28 mouse cellular contexts compared by ENCODE assay signal in genomic region chr1:151991505-151991904, GRCm38 (mm10).
DNase-seq lines count a peak whose midpoint lies in the region; ATAC-seq and TF ChIP-seq lines count a peak whose summit lies in the region.
"Had no signal": no experiment of that assay in that cellular context is flagged by ENCODE, and none has a peak within 500 bp of the region (broad histone marks: within the 10 kb centered on the region; RNA-seq: fewer than 3 reads in every experiment).

No protein-coding gene starts in this region.

- no peaks in the 10 kb centered on the region for H3K27me3 ChIP-seq in heart, embryonic 12.5 days (replicated peaks)
- H3K27me3 ChIP-seq: heart, embryonic 13.5 days; hindbrain, embryonic 12.5 days; limb, embryonic 13.5 days; liver, embryonic 13.5 days; midbrain, embryonic 13.5 days; neural tube, embryonic 12.5 days; Patski had no signal

- no peaks in the 10 kb centered on the region for H3K36me3 ChIP-seq in heart, embryonic 12.5 days
- H3K36me3 ChIP-seq: hindbrain, embryonic 12.5 days; liver, embryonic 13.5 days; midbrain, embryonic 13.5 days; neural tube, embryonic 12.5 days had no signal

- TF ChIP-seq POLR2A in lung, adult 2 months (IDR thresholded peaks at IDR 0.05; ENCODE audit: borderline replicate concordance, extremely low read depth, low read depth, low read length): no peak
- no peak for TF ChIP-seq POLR2A in brain, embryonic 14.5 days (IDR thresholded peaks at IDR 0.05; ENCODE audit: borderline replicate concordance, extremely low read depth, insufficient read depth, insufficient read length, poor library complexity, severe bottlenecking)

- H3K4me2 ChIP-seq in heart, embryonic 12.5 days: no peak overlapping the region
- H3K4me2 ChIP-seq: heart, embryonic 13.5 days; hindbrain, embryonic 12.5 days; limb, embryonic 13.5 days; liver, embryonic 13.5 days; midbrain, embryonic 13.5 days; neural tube, embryonic 12.5 days had no signal

- WGBS in heart, embryonic 12.5 days: 89% methylated on average over 4 of the region's 4 CpGs
- 97% methylated on average over 4 of the region's 4 CpGs for WGBS in lung, adult 2 months

- H3K27ac ChIP-seq in heart, embryonic 12.5 days (ENCODE audit: poor library complexity, severe bottlenecking): no peak overlapping the region
- H3K27ac ChIP-seq: embryonic facial prominence, embryonic 10.5 days; forebrain, embryonic 10.5 days; heart, embryonic 13.5 days; hindbrain, embryonic 12.5 days; limb, embryonic 13.5 days; liver, embryonic 13.5 days; midbrain, embryonic 13.5 days; neural tube, embryonic 12.5 days had no signal

- peak; percentile 73 for DNase-seq in heart, adult 11 months
- DNase-seq in lung, adult 2 months: no peak
- no peak for DNase-seq in lung, postnatal 10 days
- DNase-seq in ES-CJ7 (ENCODE audit: low read depth, low spot score): peak; percentile 13
- no peak for DNase-seq in brain, embryonic 14.5 days (ENCODE audit: low read depth)
- no peak for DNase-seq in cerebellum, postnatal 10 days
- DNase-seq: adrenal gland, adult 8-10 months; cerebellum, adult 9-10 months; gastrocnemius, postnatal 10 days; kidney, adult 8-10 months; kidney, postnatal 25 days; liver, embryonic 13.5 days; right cerebral cortex, postnatal 25 days; thymus, adult 18-20 months; thymus, postnatal 36 days had no signal

- H3K9me3 ChIP-seq in heart, embryonic 12.5 days (replicated peaks): peaks cover 4% of the 10 kb centered on the region
- H3K9me3 ChIP-seq: hindbrain, embryonic 12.5 days; liver, embryonic 13.5 days; midbrain, embryonic 13.5 days; neural tube, embryonic 12.5 days had no signal

- 0 out of 2 replicates have a peak, but pooled peaks have one; percentile 5 for TF ChIP-seq CTCF in lung, adult 2 months (IDR thresholded peaks at IDR 0.05; ENCODE audit: insufficient read depth, low read length)
- peak; percentile 28; the same call in 1 of the 2 replicates for TF ChIP-seq CTCF in brain, embryonic 14.5 days (IDR thresholded peaks at IDR 0.05; ENCODE audit: borderline replicate concordance, extremely low read depth, insufficient read depth, insufficient read length)

- no peak overlapping the region for H3K4me3 ChIP-seq in heart, embryonic 12.5 days
- no peak overlapping the region for H3K4me3 ChIP-seq in lung, adult 2 months (replicated peaks; ENCODE audit: extremely low read depth, low read depth, low read length)
- H3K4me3 ChIP-seq: embryonic facial prominence, embryonic 10.5 days; forebrain, embryonic 10.5 days; heart, embryonic 13.5 days; hindbrain, embryonic 12.5 days; limb, embryonic 13.5 days; liver, embryonic 13.5 days; midbrain, embryonic 13.5 days; neural tube, embryonic 12.5 days had no signal

- 0 out of 2 replicates have a peak, but pooled peaks cover 5% of the 10 kb centered on the region for H3K4me1 ChIP-seq in heart, embryonic 12.5 days (replicated peaks)
- no peaks in the 10 kb centered on the region; the same call in 1 of the 2 replicates for H3K4me1 ChIP-seq in lung, adult 2 months (ENCODE audit: control insufficient read depth, insufficient read depth, low read length)
- H3K4me1 ChIP-seq: liver, embryonic 13.5 days had no signal

- H3K9ac ChIP-seq in heart, embryonic 12.5 days: no peak overlapping the region
- H3K9ac ChIP-seq: heart, embryonic 13.5 days; hindbrain, embryonic 12.5 days; limb, embryonic 13.5 days; liver, embryonic 13.5 days; midbrain, embryonic 13.5 days; neural tube, embryonic 12.5 days had no signal

- no peak for ATAC-seq in heart, embryonic 12.5 days (ENCODE audit: insufficient number of reproducible peaks, low FRiP score)
- ATAC-seq in erythroid progenitor cell, adult 5-6 weeks (replicated peaks; ENCODE audit: low FRiP score, poor library complexity, severe bottlenecking): no peak
- ATAC-seq: activated CD4-positive, CD25-positive, alpha-beta regulatory T cell, adult 4 months; forebrain, embryonic 16.5 days; inflammation-experienced regulatory T-cells, adult 6 months; midbrain, embryonic 13.5 days; Patski had no signal

Comparison
In these comparisons a context has a peak if more than half of its experiments do, and no peak if none do; other contexts are left out.
1. DNase-seq: peak in heart, adult 11 months (single experiment) and ES-CJ7 (single experiment); none in lung, adult 2 months (single experiment), lung, postnatal 10 days (single experiment), brain, embryonic 14.5 days (single experiment) and cerebellum, postnatal 10 days (0 of 2).